Mouse (Mus musculus): ENCODE data around the gene Hlf. TPM values are rescaled to one million over a fixed set of nuclear protein-coding genes. Genes with fewer than 3 reads are reported as not detected.

The Hlf gene
- polyA plus RNA-seq, 1 experiment from 2014 or later = 0.79 TPM

DNA sequence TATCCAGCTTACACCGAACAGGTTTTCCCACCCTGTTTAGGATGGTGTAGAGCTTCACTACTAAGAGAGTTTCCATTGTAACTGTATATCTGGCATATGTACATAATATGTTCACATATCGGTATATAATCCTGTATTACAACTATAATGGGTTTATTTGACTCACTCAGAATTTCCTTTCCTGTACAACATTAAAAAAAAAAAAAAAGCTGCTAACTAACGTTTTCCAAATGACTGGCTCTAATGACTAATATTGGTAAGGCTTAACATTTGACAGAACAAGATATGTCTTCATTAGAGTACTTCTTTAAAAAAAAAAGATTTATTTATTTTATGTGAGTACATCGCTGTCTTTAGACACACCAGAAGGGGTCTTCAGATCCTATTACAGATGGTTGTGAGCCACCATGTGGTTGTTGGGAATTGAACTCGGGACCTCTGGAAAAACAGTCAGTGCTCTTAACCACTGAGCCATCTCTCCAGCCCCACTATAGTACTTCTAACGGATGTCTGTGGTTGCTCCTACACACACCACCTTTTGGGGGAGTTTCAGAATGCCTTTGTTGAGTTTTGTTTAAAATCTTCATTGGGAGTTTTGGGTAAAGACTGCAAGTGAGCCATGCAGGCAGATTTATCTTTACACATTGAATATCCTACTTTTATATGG lies 41.1 kb downstream of the Hlf start:
- H3K36me3 ChIP-seq (ENCODE audit: control insufficient read depth, insufficient read depth, low read length) = no peaks in the 10 kb centered on the region
- 83% methylated on average over 6 of the region's 6 CpGs for WGBS
- no peaks in the 10 kb centered on the region for H3K4me1 ChIP-seq (ENCODE audit: control insufficient read depth, insufficient read depth, low read length)
- no peak overlapping the region for H3K4me3 ChIP-seq (ENCODE audit: low read length)
- no peak for ATAC-seq
- H3K27me3 ChIP-seq (replicated peaks; ENCODE audit: control insufficient read depth, insufficient read depth, low read length) = no peaks in the 10 kb centered on the region
- no peaks in the 10 kb centered on the region for H3K9me3 ChIP-seq (ENCODE audit: control insufficient read depth, low read length)
- H3K9ac ChIP-seq (ENCODE audit: low read depth, low read length) = no peak overlapping the region
- no peak overlapping the region for H3K27ac ChIP-seq (ENCODE audit: low read length)
- H3K4me2 ChIP-seq (ENCODE audit: low read depth, low read length) = no peak overlapping the region

GRCm38 (mm10) chr11:90347667-90348459 lies 42.8 kb downstream of the Hlf start:
- Histone ChIP-seq H3K9ac (ENCODE audit: low read depth, low read length) (no peak overlapping the region), H3K27me3 (replicated peaks; ENCODE audit: control insufficient read depth, insufficient read depth, low read length) (no peaks in the 10 kb centered on the region), H3K4me2 (ENCODE audit: low read depth, low read length) (no peak overlapping the region), H3K4me3 (ENCODE audit: low read length) (no peak overlapping the region), H3K4me1 (ENCODE audit: control insufficient read depth, insufficient read depth, low read length) (no peaks in the 10 kb centered on the region), H3K27ac (ENCODE audit: low read length) (no peak overlapping the region), H3K9me3 (ENCODE audit: control insufficient read depth, low read length) (no peaks in the 10 kb centered on the region), H3K36me3 (ENCODE audit: control insufficient read depth, insufficient read depth, low read length) (no peaks in the 10 kb centered on the region)
- WGBS = 67% methylated on average over 13 of the region's 13 CpGs
- ATAC-seq = no peak

- WGBS = 88% methylated on average over 11 of the region's 11 CpGs
- no peak overlapping the region for H3K4me3 ChIP-seq (ENCODE audit: low read length)
- no peaks in the 10 kb centered on the region for H3K4me1 ChIP-seq (ENCODE audit: control insufficient read depth, insufficient read depth, low read length)
- no peak overlapping the region for H3K27ac ChIP-seq (ENCODE audit: low read length)
- no peak overlapping the region for H3K9ac ChIP-seq (ENCODE audit: low read depth, low read length)
- no peaks in the 10 kb centered on the region for H3K36me3 ChIP-seq (ENCODE audit: control insufficient read depth, insufficient read depth, low read length)
- H3K4me2 ChIP-seq (ENCODE audit: low read depth, low read length) = no peak overlapping the region
- no peaks in the 10 kb centered on the region for H3K9me3 ChIP-seq (ENCODE audit: control insufficient read depth, low read length)
- H3K27me3 ChIP-seq (replicated peaks; ENCODE audit: control insufficient read depth, insufficient read depth, low read length) = no peaks in the 10 kb centered on the region
- no peak for ATAC-seq
Measured at GRCm38 (mm10) chr11:90345746-90346145, 44.9 kb downstream of the Hlf start.

GRCm38 (mm10) chr11:90342858-90343257 lies 47.8 kb downstream of the Hlf start:
- 92% methylated on average over 5 of the region's 5 CpGs for WGBS
- H3K36me3 ChIP-seq (ENCODE audit: control insufficient read depth, insufficient read depth, low read length) = no peaks in the 10 kb centered on the region

DNA sequence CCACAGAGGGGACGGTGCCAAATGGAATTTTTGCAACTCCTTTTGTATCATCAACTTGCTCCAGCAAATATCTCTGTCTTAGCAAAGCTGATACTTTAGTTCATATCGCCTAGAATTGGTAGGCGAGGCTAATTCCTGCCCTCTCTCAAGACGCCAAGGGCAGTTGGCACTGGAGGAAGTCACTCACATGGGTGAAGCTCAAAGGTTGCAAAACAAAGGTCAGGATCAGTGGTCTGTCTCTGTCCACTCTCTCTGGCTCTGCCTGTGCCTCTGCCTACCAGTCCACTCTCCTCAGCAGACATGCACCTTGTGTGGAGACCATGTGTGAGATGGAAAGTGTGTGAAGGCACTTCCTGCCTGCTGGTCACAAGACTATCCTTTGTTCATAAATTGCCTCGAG lies 48.4 kb downstream of the Hlf start:
- no peak overlapping the region for H3K9ac ChIP-seq (ENCODE audit: low read depth, low read length)
- ATAC-seq = no peak
- no peaks in the 10 kb centered on the region for H3K9me3 ChIP-seq (ENCODE audit: control insufficient read depth, low read length)
- H3K4me3 ChIP-seq (ENCODE audit: low read length) = no peak overlapping the region
- H3K27ac ChIP-seq (ENCODE audit: low read length) = no peak overlapping the region
- H3K4me1 ChIP-seq (ENCODE audit: control insufficient read depth, insufficient read depth, low read length) = no peaks in the 10 kb centered on the region
- no peaks in the 10 kb centered on the region for H3K36me3 ChIP-seq (ENCODE audit: control insufficient read depth, insufficient read depth, low read length)
- H3K4me2 ChIP-seq (ENCODE audit: low read depth, low read length) = no peak overlapping the region
- WGBS = 76% methylated on average over 5 of the region's 5 CpGs
- no peaks in the 10 kb centered on the region for H3K27me3 ChIP-seq (replicated peaks; ENCODE audit: control insufficient read depth, insufficient read depth, low read length)

More at GRCm38 (mm10) chr11:90342858-90343257, 47.8 kb downstream of the Hlf start:
- no peak for ATAC-seq
- no peak overlapping the region for H3K27ac ChIP-seq (ENCODE audit: low read length)
- H3K4me2 ChIP-seq (ENCODE audit: low read depth, low read length) = no peak overlapping the region
- H3K27me3 ChIP-seq (replicated peaks; ENCODE audit: control insufficient read depth, insufficient read depth, low read length) = no peaks in the 10 kb centered on the region
- no peak overlapping the region for H3K4me3 ChIP-seq (ENCODE audit: low read length)
- H3K4me1 ChIP-seq (ENCODE audit: control insufficient read depth, insufficient read depth, low read length) = no peaks in the 10 kb centered on the region
- no peak overlapping the region for H3K9ac ChIP-seq (ENCODE audit: low read depth, low read length)
- H3K9me3 ChIP-seq (ENCODE audit: control insufficient read depth, low read length) = no peaks in the 10 kb centered on the region

GRCm38 (mm10) chr11:90340836-90341235 lies 49.9 kb downstream of the Hlf start:
- ATAC-seq = no peak
- Histone ChIP-seq H3K27ac (ENCODE audit: low read length) (no peak overlapping the region), H3K9ac (ENCODE audit: low read depth, low read length) (no peak overlapping the region), H3K4me2 (ENCODE audit: low read depth, low read length) (no peak overlapping the region), H3K4me1 (ENCODE audit: control insufficient read depth, insufficient read depth, low read length) (no peaks in the 10 kb centered on the region), H3K4me3 (ENCODE audit: low read length) (no peak overlapping the region), H3K9me3 (ENCODE audit: control insufficient read depth, low read length) (no peaks in the 10 kb centered on the region), H3K27me3 (replicated peaks; ENCODE audit: control insufficient read depth, insufficient read depth, low read length) (no peaks in the 10 kb centered on the region), H3K36me3 (ENCODE audit: control insufficient read depth, insufficient read depth, low read length) (no peaks in the 10 kb centered on the region)
- 96% methylated on average over 13 of the region's 13 CpGs for WGBS

GRCm38 (mm10) chr11:90334816-90335215 lies 55.9 kb downstream of the Hlf start:
- Histone ChIP-seq H3K27me3 (replicated peaks; ENCODE audit: control insufficient read depth, insufficient read depth, low read length) (no peaks in the 10 kb centered on the region), H3K4me2 (ENCODE audit: low read depth, low read length) (no peak overlapping the region), H3K4me1 (ENCODE audit: control insufficient read depth, insufficient read depth, low read length) (no peaks in the 10 kb centered on the region), H3K4me3 (ENCODE audit: low read length) (no peak overlapping the region), H3K9ac (ENCODE audit: low read depth, low read length) (no peak overlapping the region), H3K36me3 (ENCODE audit: control insufficient read depth, insufficient read depth, low read length) (no peaks in the 10 kb centered on the region), H3K27ac (ENCODE audit: low read length) (no peak overlapping the region), H3K9me3 (ENCODE audit: control insufficient read depth, low read length) (no peaks in the 10 kb centered on the region)
- no peak for ATAC-seq
- WGBS = 64% methylated on average over 1 of the region's 1 CpGs

GRCm38 (mm10) chr11:90332737-90333136 lies 58.0 kb downstream of the Hlf start:
- WGBS = 78% methylated on average over 4 of the region's 4 CpGs
- no peak for ATAC-seq
- H3K4me3 ChIP-seq (ENCODE audit: low read length) = no peak overlapping the region
- H3K9ac ChIP-seq (ENCODE audit: low read depth, low read length) = no peak overlapping the region
- H3K27ac ChIP-seq (ENCODE audit: low read length) = no peak overlapping the region
- H3K4me2 ChIP-seq (ENCODE audit: low read depth, low read length) = no peak overlapping the region
- no peaks in the 10 kb centered on the region for H3K9me3 ChIP-seq (ENCODE audit: control insufficient read depth, low read length)
- no peaks in the 10 kb centered on the region for H3K36me3 ChIP-seq (ENCODE audit: control insufficient read depth, insufficient read depth, low read length)
- no peaks in the 10 kb centered on the region for H3K27me3 ChIP-seq (replicated peaks; ENCODE audit: control insufficient read depth, insufficient read depth, low read length)
- no peaks in the 10 kb centered on the region for H3K4me1 ChIP-seq (ENCODE audit: control insufficient read depth, insufficient read depth, low read length)

DNA sequence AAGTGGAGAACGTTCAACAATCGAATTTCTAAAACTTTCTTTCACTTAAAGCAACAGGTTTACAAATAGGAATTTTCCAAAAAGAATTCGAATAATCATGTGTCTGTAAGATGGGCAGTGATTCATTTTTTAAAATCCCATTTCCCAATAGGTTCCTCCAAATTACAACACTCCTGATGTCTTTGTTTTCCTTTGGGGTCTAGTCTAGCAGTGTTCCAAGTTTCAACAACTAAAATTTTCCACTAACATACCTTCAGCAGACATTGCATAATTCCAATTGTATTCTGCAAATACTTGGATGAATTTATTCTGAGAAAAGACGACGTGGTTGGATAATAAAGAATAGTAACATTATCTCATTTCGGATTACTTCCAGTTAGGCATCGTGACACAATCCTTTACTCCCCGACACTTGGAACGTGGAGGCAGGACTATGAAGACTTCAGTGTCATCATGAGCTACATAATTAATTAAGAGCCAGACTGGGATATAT lies 60.4 kb downstream of the Hlf start:
- Histone ChIP-seq H3K4me2 (ENCODE audit: low read depth, low read length) (no peak overlapping the region), H3K27me3 (replicated peaks; ENCODE audit: control insufficient read depth, insufficient read depth, low read length) (no peaks in the 10 kb centered on the region), H3K4me1 (ENCODE audit: control insufficient read depth, insufficient read depth, low read length) (no peaks in the 10 kb centered on the region), H3K36me3 (ENCODE audit: control insufficient read depth, insufficient read depth, low read length) (no peaks in the 10 kb centered on the region), H3K9ac (ENCODE audit: low read depth, low read length) (no peak overlapping the region), H3K9me3 (ENCODE audit: control insufficient read depth, low read length) (no peaks in the 10 kb centered on the region), H3K27ac (ENCODE audit: low read length) (no peak overlapping the region), H3K4me3 (ENCODE audit: low read length) (no peak overlapping the region)
- 86% methylated on average over 9 of the region's 9 CpGs for WGBS
- ATAC-seq = no peak

All from intestine, embryonic 16.5 days (tissue).